ENCODE assay signal across 9 mouse cellular contexts in genomic region chr2:102449630-102450247, GRCm38 (mm10). TPM values are rescaled to one million over a fixed set of nuclear protein-coding genes. Genes with fewer than 3 reads are reported as not detected.
A peak's percentile ranks its signal among the peaks of the same experiment; 100 is the strongest.
DNase-seq lines count a peak whose midpoint lies in the region; ATAC-seq and TF ChIP-seq lines count a peak whose summit lies in the region.
"Had no signal": no experiment of that assay in that cellular context is flagged by ENCODE, and none has a peak within 500 bp of the region (broad histone marks: within the 10 kb centered on the region; RNA-seq: fewer than 3 reads in every experiment).

No protein-coding gene starts in this region.

- TF ChIP-seq EP300 in heart, postnatal 0 days (IDR thresholded peaks at IDR 0.05; ENCODE audit: low read depth): no peak
- no peak for TF ChIP-seq EP300 in stomach, postnatal 0 days (optimal IDR thresholded peaks at IDR 0.05)

- TF ChIP-seq CTCF in heart, postnatal 0 days (IDR thresholded peaks at IDR 0.05; ENCODE audit: low read depth): no peak
- no peak for TF ChIP-seq CTCF in stomach, postnatal 0 days (IDR thresholded peaks at IDR 0.05; ENCODE audit: low read depth)

- peaks cover 16% of the 10 kb centered on the region for H3K4me1 ChIP-seq in embryonic facial prominence, embryonic 12.5 days
- H3K4me1 ChIP-seq in heart, postnatal 0 days (ENCODE audit: control insufficient read depth, insufficient read depth): peaks cover 3% of the 10 kb centered on the region; the same call in 1 of the 2 replicates
- H3K4me1 ChIP-seq in midbrain, embryonic 10.5 days: peaks cover 48% of the 10 kb centered on the region
- peaks cover 3% of the 10 kb centered on the region; the same call in 1 of the 2 replicates for H3K4me1 ChIP-seq in stomach, postnatal 0 days (replicated peaks; ENCODE audit: control insufficient read depth, insufficient read depth)

- H3K36me3 ChIP-seq in embryonic facial prominence, embryonic 12.5 days: no peaks in the 10 kb centered on the region
- no peaks in the 10 kb centered on the region for H3K36me3 ChIP-seq in heart, postnatal 0 days (replicated peaks; ENCODE audit: control insufficient read depth, insufficient read depth, low read length)
- peaks cover 20% of the 10 kb centered on the region for H3K36me3 ChIP-seq in midbrain, embryonic 10.5 days
- H3K36me3 ChIP-seq in stomach, postnatal 0 days (ENCODE audit: control insufficient read depth, insufficient read depth, low read length): no peaks in the 10 kb centered on the region

- H3K4me3 ChIP-seq in embryonic facial prominence, embryonic 12.5 days: peak overlapping the region; percentile 77
- peak overlapping the region; percentile 61 for H3K4me3 ChIP-seq in heart, postnatal 0 days (ENCODE audit: low read depth, low read length)
- peak overlapping the region; percentile 88 for H3K4me3 ChIP-seq in midbrain, embryonic 10.5 days
- H3K4me3 ChIP-seq in stomach, postnatal 0 days (ENCODE audit: low read depth, low read length): peak overlapping the region; percentile 65

- H3K9ac ChIP-seq in embryonic facial prominence, embryonic 12.5 days: peak overlapping the region; percentile 85
- peak overlapping the region; percentile 23 for H3K9ac ChIP-seq in heart, postnatal 0 days (replicated peaks; ENCODE audit: low read depth, low read length)
- peak overlapping the region; percentile 73 for H3K9ac ChIP-seq in stomach, postnatal 0 days (ENCODE audit: low read length)

- H3K4me2 ChIP-seq in embryonic facial prominence, embryonic 12.5 days (replicated peaks): peak overlapping the region; percentile 98
- H3K4me2 ChIP-seq in heart, postnatal 0 days (ENCODE audit: low read depth, low read length): peak overlapping the region; percentile 98
- peak overlapping the region; percentile 99 for H3K4me2 ChIP-seq in stomach, postnatal 0 days (replicated peaks; ENCODE audit: low read depth)

- DNase-seq in urinary bladder, postnatal 25 days (ENCODE audit: low spot score): peak; percentile 27
- DNase-seq in urinary bladder, postnatal 10 days (ENCODE audit: low spot score): no peak
- DNase-seq in heart, postnatal 0 days (ENCODE audit: low spot score): no peak
- DNase-seq in layer of hippocampus, postnatal 10 days (ENCODE audit: low spot score in 2 of 2): peak; percentile 42 to 50
- peak; percentile 86 for DNase-seq in midbrain, embryonic 10.5 days (ENCODE audit: low spot score)
- no peak for DNase-seq in stomach, postnatal 0 days (ENCODE audit: low spot score)
- DNase-seq in urinary bladder, adult 18-20 months (ENCODE audit: low spot score in 2 of 2): no peak

- WGBS in embryonic facial prominence, embryonic 12.5 days: 1% methylated on average over 17 of the region's 17 CpGs
- 6% methylated on average over 17 of the region's 17 CpGs for WGBS in heart, postnatal 0 days
- under 1% methylated on average over 17 of the region's 17 CpGs for WGBS in midbrain, embryonic 10.5 days
- 18% methylated on average over 17 of the region's 17 CpGs for WGBS in stomach, postnatal 0 days

- H3K9me3 ChIP-seq in embryonic facial prominence, embryonic 12.5 days: no peaks in the 10 kb centered on the region
- no peaks in the 10 kb centered on the region for H3K9me3 ChIP-seq in heart, postnatal 0 days (replicated peaks; ENCODE audit: control insufficient read depth, low read length)
- H3K9me3 ChIP-seq in midbrain, embryonic 10.5 days (replicated peaks): no peaks in the 10 kb centered on the region
- H3K9me3 ChIP-seq in stomach, postnatal 0 days (ENCODE audit: control insufficient read depth, low read length): no peaks in the 10 kb centered on the region

- ATAC-seq in embryonic facial prominence, embryonic 12.5 days (ENCODE audit: insufficient number of reproducible peaks, insufficient read depth, low FRiP score, low TSS enrichment): 0 out of 2 replicates have a peak, but pooled peaks have one; percentile 35
- no peak for ATAC-seq in heart, postnatal 0 days (ENCODE audit: insufficient read depth, low read depth)
- ATAC-seq in stomach, postnatal 0 days (ENCODE audit: low FRiP score, low TSS enrichment): no peak

- H3K27me3 ChIP-seq in embryonic facial prominence, embryonic 12.5 days: no peaks in the 10 kb centered on the region
- peaks cover 39% of the 10 kb centered on the region for H3K27me3 ChIP-seq in heart, postnatal 0 days (ENCODE audit: control insufficient read depth, insufficient read depth, low read length)
- H3K27me3 ChIP-seq in midbrain, embryonic 10.5 days (ENCODE audit: low read depth, poor library complexity, severe bottlenecking): peaks cover 16% of the 10 kb centered on the region
- H3K27me3 ChIP-seq in stomach, postnatal 0 days (ENCODE audit: control insufficient read depth, insufficient read depth, low read length): no peaks in the 10 kb centered on the region

- peak overlapping the region; percentile 91 for H3K27ac ChIP-seq in embryonic facial prominence, embryonic 12.5 days
- no peak overlapping the region for H3K27ac ChIP-seq in heart, postnatal 0 days (ENCODE audit: low read depth)
- H3K27ac ChIP-seq in midbrain, embryonic 10.5 days (replicated peaks): peak overlapping the region; percentile 98
- H3K27ac ChIP-seq in stomach, postnatal 0 days (replicated peaks): no peak overlapping the region
- H3K27ac ChIP-seq: macrophage had no signal

RNA-seq across cellular contexts. Expression of gene Fjx1, which starts 2.6 kb away (rescaled TPM):
- 24.4 and 25.5 TPM in 2 replicates for polyA plus RNA-seq in embryonic facial prominence, embryonic 12.5 days (2016; fragmentation: Nextera tagmentation; extraction: Ambion mirVana)
- total RNA-seq in heart, postnatal 0 days (2014; rRNA removed; ENCODE audit: low replicate concordance): 2.7 and 7.1 TPM in 2 replicates
- 0.74 and 0.75 TPM in 2 replicates for polyA plus RNA-seq in heart, postnatal 0 days (2015; fragmentation: Nextera tagmentation; extraction: Ambion mirVana)
- total RNA-seq in layer of hippocampus, postnatal 10 days (2021): 10 to 100 TPM; 64.8 to 72.0 TPM
- polyA plus RNA-seq in midbrain, embryonic 10.5 days (2016; fragmentation: Nextera tagmentation; extraction: Ambion mirVana): 17.1 and 21.6 TPM in 2 replicates
- polyA plus RNA-seq in stomach, postnatal 0 days (2015; fragmentation: Nextera tagmentation; extraction: Ambion mirVana): 5.9 and 7.3 TPM in 2 replicates
- polyA plus RNA-seq: macrophage had no signal

RNA-seq across cellular contexts. Expression of gene Trim44, which starts 42.1 kb away (rescaled TPM):
- 54.4 and 63.8 TPM in 2 replicates for polyA plus RNA-seq in embryonic facial prominence, embryonic 12.5 days (2016; fragmentation: Nextera tagmentation; extraction: Ambion mirVana)
- 23.0 and 29.5 TPM in 2 replicates for total RNA-seq in heart, postnatal 0 days (2014; rRNA removed; ENCODE audit: low replicate concordance)
- polyA plus RNA-seq in heart, postnatal 0 days (2015; fragmentation: Nextera tagmentation; extraction: Ambion mirVana): 9.9 and 10.9 TPM in 2 replicates
- 100 to 1,000 TPM; 162 to 165 TPM for total RNA-seq in layer of hippocampus, postnatal 10 days (2021)
- 22.2 and 26.9 TPM in 2 replicates for polyA plus RNA-seq in midbrain, embryonic 10.5 days (2016; fragmentation: Nextera tagmentation; extraction: Ambion mirVana)
- polyA plus RNA-seq in stomach, postnatal 0 days (2015; fragmentation: Nextera tagmentation; extraction: Ambion mirVana): 9.7 and 10.1 TPM in 2 replicates

Comparison
In these comparisons a context has a peak if more than half of its experiments do, and no peak if none do; other contexts are left out.
1. DNase-seq: peak in urinary bladder, postnatal 25 days (single experiment), layer of hippocampus, postnatal 10 days (2 of 2) and midbrain, embryonic 10.5 days (single experiment); none in urinary bladder, postnatal 10 days (single experiment), heart, postnatal 0 days (single experiment), stomach, postnatal 0 days (single experiment) and urinary bladder, adult 18-20 months (0 of 2).
2. H3K27ac ChIP-seq: peak in embryonic facial prominence, embryonic 12.5 days (single experiment) and midbrain, embryonic 10.5 days (single experiment); none in heart, postnatal 0 days (single experiment) and stomach, postnatal 0 days (single experiment).
3. H3K9ac ChIP-seq: peak in every context shown above with its lines; median percentile 85 in embryonic facial prominence, embryonic 12.5 days; 73 in stomach, postnatal 0 days; 23 in heart, postnatal 0 days.
4. Peak in every context shown above with its lines, with median percentiles within 50 percentile points of each other: H3K4me2 ChIP-seq and H3K4me3 ChIP-seq.